Mouse (Mus musculus): ENCODE measurements at regions not wholly inside any gene's neighbourhood (a gene's known extent, or its start where the extent isn't known, plus 50 kb on each side); places are given as distances from the start of the nearest gene placed in this dataset.

DNA sequence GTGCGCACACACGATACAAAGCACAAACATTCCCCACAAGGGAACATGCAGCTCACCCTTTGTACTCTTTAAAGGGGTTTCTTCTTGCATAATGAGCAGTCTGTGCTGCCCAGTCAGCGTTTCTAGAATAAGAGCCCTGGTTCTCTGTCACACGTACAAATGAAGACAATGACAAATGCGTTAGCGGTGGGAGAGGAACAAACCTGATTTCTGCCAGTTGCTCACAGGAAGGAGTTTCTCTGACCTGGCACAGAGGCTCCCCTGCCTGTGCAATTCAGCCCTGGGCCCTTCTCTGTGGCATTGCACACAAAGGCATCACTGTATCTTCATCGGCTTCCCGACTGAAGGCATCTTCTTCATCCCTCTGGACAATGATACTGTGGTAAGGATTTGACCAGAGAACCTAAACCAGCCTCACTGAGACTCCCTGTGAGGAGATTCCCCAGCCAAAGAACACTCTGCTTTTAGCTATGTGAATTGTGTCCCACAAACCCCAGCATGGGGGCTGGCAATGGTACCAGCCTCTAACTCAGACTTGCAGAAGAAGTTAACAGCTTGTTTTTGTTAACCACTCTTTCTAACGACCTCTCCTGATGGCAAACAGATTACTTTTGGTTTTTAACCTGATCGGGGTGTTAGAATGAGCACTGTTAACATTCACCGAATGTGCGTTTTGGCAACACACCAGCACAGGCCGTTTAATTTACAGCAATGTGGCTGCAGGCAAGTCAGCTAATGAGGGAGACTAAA lies 139.5 kb upstream of the Nabp1 start:
- TF ChIP-seq CTCF (IDR thresholded peaks at IDR 0.05; ENCODE audit: low read depth), result no peak
- TF ChIP-seq EP300 (IDR thresholded peaks at IDR 0.05; ENCODE audit: low read depth), result no peak
